Mouse (Mus musculus): ENCODE data around the gene Ankrd33b.

- no peak for TF ChIP-seq CTCF (IDR thresholded peaks at IDR 0.05; ENCODE audit: low read depth, low read length)
- TF ChIP-seq GATA1 (IDR thresholded peaks at IDR 0.05; ENCODE audit: borderline replicate concordance, low read length): no peak
- TF ChIP-seq TAL1 (conservative IDR thresholded peaks at IDR 0.05; ENCODE audit: low read depth, low read length): no peak
- TF ChIP-seq POLR2AphosphoS5 (IDR thresholded peaks at IDR 0.05; ENCODE audit: insufficient replicate concordance, low read depth, low read length): no peak
- no peak for TF ChIP-seq GATA2 (IDR thresholded peaks at IDR 0.05; ENCODE audit: borderline replicate concordance, low read depth, low read length)
These were observed 86.8 kb downstream of the Ankrd33b start for GRCm38 (mm10) chr15:31280683-31281082.
